9 mouse cellular contexts compared by ENCODE assay signal in the genomic region with DNA sequence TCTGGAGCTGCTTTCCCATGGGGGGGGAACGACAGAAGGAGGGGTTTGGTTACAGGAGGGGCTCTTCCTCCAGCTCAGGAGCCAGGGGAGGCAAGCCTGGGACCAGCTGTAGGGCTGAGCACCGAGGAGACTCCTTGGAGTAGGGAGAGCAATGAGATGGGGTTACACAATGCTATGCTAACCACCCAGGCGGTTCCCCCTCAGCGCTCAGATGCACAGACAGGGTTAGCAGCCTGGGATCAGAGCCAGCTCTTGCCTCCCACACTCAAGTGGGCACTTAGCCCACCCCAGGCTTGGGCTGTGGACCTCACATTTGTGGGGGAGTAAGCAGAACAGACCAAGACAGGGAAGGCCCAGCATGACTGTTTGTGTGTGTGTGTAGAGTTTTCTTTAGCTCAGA. TPM values are rescaled to one million over a fixed set of nuclear protein-coding genes. Genes with fewer than 3 reads are reported as not detected.
DNase-seq lines count a peak whose midpoint lies in the region; ATAC-seq lines count a peak whose summit lies in the region.
"Had no signal": no experiment of that assay in that cellular context is flagged by ENCODE, and none has a peak within 500 bp of the region (broad histone marks: within the 10 kb centered on the region; RNA-seq: fewer than 3 reads in every experiment).

No protein-coding gene starts in this region.

- H3K4me1 ChIP-seq in embryonic facial prominence, embryonic 13.5 days: peaks cover 32% of the 10 kb centered on the region
- peaks cover 66% of the 10 kb centered on the region for H3K4me1 ChIP-seq in heart, embryonic 15.5 days (replicated peaks)

- no peak overlapping the region for H3K4me3 ChIP-seq in embryonic facial prominence, embryonic 13.5 days
- no peak overlapping the region for H3K4me3 ChIP-seq in heart, embryonic 15.5 days

- H3K27me3 ChIP-seq in embryonic facial prominence, embryonic 13.5 days: no peaks in the 10 kb centered on the region
- H3K27me3 ChIP-seq in heart, embryonic 15.5 days: no peaks in the 10 kb centered on the region

- DNase-seq in kidney, adult 9 months: peak; percentile 23
- no peak for DNase-seq in kidney, adult 8-10 months
- DNase-seq in layer of hippocampus, postnatal 36 days: peak; percentile 41 to 62
- DNase-seq in right cerebral cortex, adult 18-20 months: peak; percentile 48
- DNase-seq in adrenal gland, postnatal 36 days: no peak
- DNase-seq in cerebellum, adult 11-12 months: no peak

- no peaks in the 10 kb centered on the region for H3K36me3 ChIP-seq in embryonic facial prominence, embryonic 13.5 days
- H3K36me3 ChIP-seq in heart, embryonic 15.5 days: no peaks in the 10 kb centered on the region

- H3K9me3 ChIP-seq in embryonic facial prominence, embryonic 13.5 days: no peaks in the 10 kb centered on the region
- H3K9me3 ChIP-seq in heart, embryonic 15.5 days (replicated peaks): no peaks in the 10 kb centered on the region

- peak; percentile 70 for ATAC-seq in embryonic facial prominence, embryonic 13.5 days (ENCODE audit: insufficient number of reproducible peaks, insufficient read depth, low FRiP score, low TSS enrichment, low read depth)
- peak; percentile 79 for ATAC-seq in heart, embryonic 15.5 days (replicated peaks; ENCODE audit: insufficient number of reproducible peaks, insufficient read depth, low FRiP score, low read depth)

- H3K27ac ChIP-seq in embryonic facial prominence, embryonic 13.5 days: peak overlapping the region; percentile 84
- H3K27ac ChIP-seq in heart, embryonic 15.5 days: peak overlapping the region; percentile 62

- 47% methylated on average over 4 of the region's 4 CpGs for WGBS in embryonic facial prominence, embryonic 13.5 days
- WGBS in heart, embryonic 15.5 days: 23% methylated on average over 4 of the region's 4 CpGs

- H3K4me2 ChIP-seq in embryonic facial prominence, embryonic 13.5 days: no peak overlapping the region
- no peak overlapping the region for H3K4me2 ChIP-seq in heart, embryonic 15.5 days

- no peak overlapping the region for H3K9ac ChIP-seq in embryonic facial prominence, embryonic 13.5 days
- no peak overlapping the region for H3K9ac ChIP-seq in heart, embryonic 15.5 days

RNA-seq across cellular contexts. Expression of a gene that starts 9.3 kb away (rescaled TPM):
- polyA plus RNA-seq in embryonic facial prominence, embryonic 13.5 days (2015; fragmentation: Nextera tagmentation; extraction: Ambion mirVana): 1.2 and 1.3 TPM in 2 replicates
- polyA plus RNA-seq in heart, embryonic 15.5 days (2015; fragmentation: Nextera tagmentation; extraction: Ambion mirVana): 0.60 and 0.83 TPM in 2 replicates
- 1 to 10 TPM; 4.5 to 4.9 TPM for total RNA-seq in layer of hippocampus, postnatal 36 days (2021)
- 1 to 10 TPM; 5.7 to 9.6 TPM for total RNA-seq in adrenal gland, postnatal 36 days (2021)

RNA-seq across cellular contexts. Expression of a gene that starts 10.2 kb away (rescaled TPM):
- polyA plus RNA-seq in embryonic facial prominence, embryonic 13.5 days (2015; fragmentation: Nextera tagmentation; extraction: Ambion mirVana): 415 and 428 TPM in 2 replicates
- polyA plus RNA-seq in heart, embryonic 15.5 days (2015; fragmentation: Nextera tagmentation; extraction: Ambion mirVana): 287 and 381 TPM in 2 replicates
- total RNA-seq in layer of hippocampus, postnatal 36 days (2021): 100 to 1,000 TPM; 458 to 488 TPM
- 100 to 1,000 TPM; 265 to 294 TPM for total RNA-seq in adrenal gland, postnatal 36 days (2021)

RNA-seq across cellular contexts. Expression of a gene that starts 18.9 kb away (rescaled TPM):
- 34.6 and 38.8 TPM in 2 replicates for polyA plus RNA-seq in embryonic facial prominence, embryonic 13.5 days (2015; fragmentation: Nextera tagmentation; extraction: Ambion mirVana)
- polyA plus RNA-seq in heart, embryonic 15.5 days (2015; fragmentation: Nextera tagmentation; extraction: Ambion mirVana): 3,799 and 4,649 TPM in 2 replicates
- 1 to 10 TPM; 3.8 to 4.4 TPM for total RNA-seq in layer of hippocampus, postnatal 36 days (2021)
- total RNA-seq in adrenal gland, postnatal 36 days (2021): 1 to 10 TPM in 1 of 2 experiments, under 1 TPM in 1; 0.76 to 1.5 TPM
- total RNA-seq: MEL had no signal

RNA-seq across cellular contexts. Expression of a gene that starts 24.1 kb away (rescaled TPM):
- polyA plus RNA-seq in embryonic facial prominence, embryonic 13.5 days (2015; fragmentation: Nextera tagmentation; extraction: Ambion mirVana): 12.4 and 14.3 TPM in 2 replicates
- polyA plus RNA-seq in heart, embryonic 15.5 days (2015; fragmentation: Nextera tagmentation; extraction: Ambion mirVana): 7.9 and 8.3 TPM in 2 replicates
- 1 to 10 TPM; 3.5 to 3.6 TPM for total RNA-seq in layer of hippocampus, postnatal 36 days (2021)
- 1 to 10 TPM; 5.1 to 8.9 TPM for total RNA-seq in adrenal gland, postnatal 36 days (2021)

RNA-seq across cellular contexts. Expression of a gene that starts 24.3 kb away (rescaled TPM):
- polyA plus RNA-seq in embryonic facial prominence, embryonic 13.5 days (2015; fragmentation: Nextera tagmentation; extraction: Ambion mirVana): 90.3 and 93.1 TPM in 2 replicates
- polyA plus RNA-seq in heart, embryonic 15.5 days (2015; fragmentation: Nextera tagmentation; extraction: Ambion mirVana): 43.2 and 59.0 TPM in 2 replicates
- 100 to 1,000 TPM; 132 to 134 TPM for total RNA-seq in layer of hippocampus, postnatal 36 days (2021)
- 10 to 100 TPM; 61.8 to 63.2 TPM for total RNA-seq in adrenal gland, postnatal 36 days (2021)

Comparison
In these comparisons a context has a peak if more than half of its experiments do, and no peak if none do; other contexts are left out.
1. DNase-seq: peak in kidney, adult 9 months (single experiment), layer of hippocampus, postnatal 36 days (2 of 2) and right cerebral cortex, adult 18-20 months (single experiment); none in kidney, adult 8-10 months (0 of 2), adrenal gland, postnatal 36 days (0 of 2) and cerebellum, adult 11-12 months (single experiment).